Mouse (Mus musculus) heart, postnatal 0 days (tissue): ENCODE measurements around the gene Rad9b. TPM values are rescaled to one million over a fixed set of nuclear protein-coding genes. Genes with fewer than 3 reads are reported as not detected.

Experiments
- ATAC-seq: fragments of 200-750 bp; cut with Nextera tagmentation; 2 replicates; pipeline ENCODE4 v1.8.0; 2017; ENCODE audit warnings: low read depth, moderate number of reproducible peaks, moderate library complexity; ENCODE audit not compliant: insufficient read depth
- DNase-seq: peaks from one replicate; pipeline ENCODE4 v3.0.0-alpha.2; 2016; ENCODE audit warnings: low spot score
- H3K27ac ChIP-seq: fragments of 300-500 bp; sonication (generic); 2 replicates; pipeline ENCODE4 v1.5.1; 2014; ENCODE audit warnings: low read depth, mild to moderate bottlenecking
- H3K27me3 ChIP-seq: fragments of 300-500 bp; sonication (generic); 2 replicates; pipeline ENCODE4 v1.6.1; 2014; ENCODE audit warnings: low read length, mixed read lengths; ENCODE audit not compliant: control insufficient read depth, insufficient read depth
- H3K36me3 ChIP-seq: fragments of 300-500 bp; sonication (generic); replicated peaks from 2 replicates; pipeline ENCODE4 v1.6.1; 2014; ENCODE audit warnings: low read length, mixed read lengths; ENCODE audit not compliant: control insufficient read depth, insufficient read depth
- H3K4me1 ChIP-seq: fragments of 300-500 bp; sonication (generic); 2 replicates; pipeline ENCODE4 v1.6.1; 2014; ENCODE audit warnings: antibody characterized with exemption; ENCODE audit not compliant: control insufficient read depth, insufficient read depth
- H3K4me2 ChIP-seq: fragments of 300-500 bp; sonication (generic); 2 replicates; pipeline ENCODE4 v1.6.1; 2014; ENCODE audit warnings: low read depth, mild to moderate bottlenecking, low read length, moderate library complexity
- H3K4me3 ChIP-seq: fragments of 300-500 bp; sonication (generic); 2 replicates; pipeline ENCODE4 v1.5.1; 2014; ENCODE audit warnings: low read depth, low read length
- H3K9ac ChIP-seq: fragments of 300-500 bp; sonication (generic); replicated peaks from 2 replicates; pipeline ENCODE4 v1.6.1; 2014; ENCODE audit warnings: low read depth, low read length, mixed read lengths
- H3K9me3 ChIP-seq: fragments of 300-500 bp; sonication (generic); replicated peaks from 2 replicates; pipeline ENCODE4 v1.6.1; 2016; ENCODE audit warnings: low read length; ENCODE audit not compliant: control insufficient read depth
- CTCF ChIP-seq: IDR thresholded peaks from 2 replicates; pipeline ENCODE4 v1.5.1; 2016; ENCODE audit warnings: antibody characterized with exemption, control low read depth, low read depth
- EP300 ChIP-seq: IDR thresholded peaks from 2 replicates; pipeline ENCODE4 v1.6.1; 2016; ENCODE audit warnings: antibody characterized with exemption, low read depth
- WGBS: fragments of 180-500 bp; shearing (Covaris S2); extraction: QIAGEN DNeasy Blood & Tissue Kit; methylation state at CpG from one replicate; pipeline ENCODE4 v1.1.7; 2014; 5-methylcytosine and 5-hydroxymethylcytosine counted together
- polyA plus RNA-seq: library from polyadenylated mRNA; unstranded; fragments of >200 nt; fragmentation: Nextera tagmentation; extraction: Ambion mirVana; gene quantifications from 2 replicates; pipeline ENCODE4 v1.2.1, GENCODE M21; 2015
- total RNA-seq: library from RNA; depleted of rRNA; stranded (reverse); fragments of >200 nt; gene quantifications from 2 replicates; pipeline ENCODE4 v1.2.3, GENCODE M21; 2014; ENCODE audit warnings: low replicate concordance

Gene Rad9b
- total and polyA plus RNA-seq, 2 experiments from 2014 or later: 8.2 to 13.9 TPM

DNA sequence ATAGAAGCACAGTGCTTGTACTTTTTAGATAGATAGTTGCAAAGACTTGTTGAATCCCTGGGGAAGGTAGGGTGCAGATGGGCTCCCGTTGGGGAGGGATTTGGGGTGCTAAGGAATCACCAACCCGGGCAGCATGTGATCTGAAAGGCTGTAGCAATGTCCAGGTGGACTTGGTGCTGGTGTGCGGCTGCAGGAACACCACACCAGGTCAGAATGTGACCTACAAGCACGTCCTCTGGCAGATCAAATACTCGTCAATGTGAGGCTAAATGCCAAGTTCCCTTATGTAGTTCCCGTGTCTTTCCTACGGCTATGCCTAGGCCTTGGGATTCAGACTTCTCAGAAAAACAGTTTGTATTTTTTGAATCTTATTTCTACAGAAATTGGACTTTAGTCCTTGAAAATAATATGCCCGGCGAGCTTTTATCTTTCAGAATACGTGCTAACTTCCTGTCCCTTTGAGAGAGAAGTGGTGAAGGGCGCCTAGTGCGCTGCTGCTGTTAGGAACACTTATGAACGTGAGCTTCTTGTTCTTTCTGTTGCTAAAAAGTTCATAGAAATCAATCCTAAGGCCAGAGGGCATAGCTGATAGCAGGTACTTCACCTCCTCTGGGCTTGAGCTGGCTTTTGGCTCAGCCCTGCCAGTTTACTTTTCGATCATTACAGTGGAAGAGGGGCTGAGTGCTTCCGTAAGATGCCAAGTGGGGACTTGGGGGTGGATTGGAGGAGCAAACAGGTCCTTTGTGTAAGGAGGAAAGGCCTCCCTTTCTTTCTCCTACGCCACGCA is 62.3 kb downstream of the Rad9b start:
- Histone ChIP-seq H3K27ac (peak overlapping the region; percentile 75), H3K4me1 (peaks cover 39% of the 10 kb centered on the region), H3K4me2 (peak overlapping the region; percentile 47), H3K4me3 (0 out of 2 replicates have a peak overlapping the region, but pooled peaks have one; percentile 3), H3K36me3 (no peaks in the 10 kb centered on the region; the same call in 1 of the 2 replicates), H3K9me3 (no peaks in the 10 kb centered on the region), H3K27me3 (no peaks in the 10 kb centered on the region), H3K9ac (peak overlapping the region; percentile 30)
- DNase-seq (no peak), ATAC-seq (no peak)
- WGBS: 37% methylated on average over 17 of the region's 17 CpGs
- no peak for TF ChIP-seq EP300
- TF ChIP-seq CTCF: no peak

DNA sequence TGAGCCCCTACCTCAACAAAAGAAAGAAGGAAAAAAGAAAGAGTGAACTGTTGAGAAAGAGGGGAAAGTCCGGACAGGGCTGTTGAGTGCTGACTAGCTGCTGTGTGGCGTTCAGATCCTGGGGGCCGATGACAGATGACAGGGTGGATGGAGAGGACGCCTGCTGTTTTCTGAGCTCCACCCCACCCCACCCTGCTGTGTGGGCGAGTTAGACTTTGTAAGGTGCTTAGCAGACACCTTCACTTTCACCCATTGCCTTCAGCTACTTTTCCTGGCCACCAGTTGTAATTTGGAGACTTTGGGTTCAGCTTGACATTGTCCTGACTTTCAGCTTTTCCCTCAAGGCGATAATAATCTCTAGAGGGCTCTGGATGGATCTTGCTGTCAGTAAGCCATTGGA is 62.9 kb downstream of the Rad9b start:
- no peak for DNase-seq
- 44% methylated on average over 6 of the region's 6 CpGs for WGBS
- TF ChIP-seq EP300 (no peak), CTCF (no peak)
- Histone ChIP-seq H3K9me3 (no peaks in the 10 kb centered on the region), H3K4me2 (peak overlapping the region; percentile 47), H3K27ac (peak overlapping the region; percentile 75), H3K4me3 (no peak overlapping the region), H3K4me1 (peaks cover 44% of the 10 kb centered on the region), H3K36me3 (no peaks in the 10 kb centered on the region; the same call in 1 of the 2 replicates), H3K9ac (peak overlapping the region; percentile 30), H3K27me3 (no peaks in the 10 kb centered on the region)
- ATAC-seq: no peak

- DNase-seq: no peak
- H3K9ac ChIP-seq: no peak overlapping the region
- WGBS: 55% methylated on average over 4 of the region's 4 CpGs
- H3K9me3 ChIP-seq: no peaks in the 10 kb centered on the region
- H3K27ac ChIP-seq: peak overlapping the region; percentile 41; the same call in 1 of the 2 replicates
- no peak for TF ChIP-seq CTCF
- TF ChIP-seq EP300: no peak
- no peaks in the 10 kb centered on the region; the same call in 1 of the 2 replicates for H3K36me3 ChIP-seq
- H3K4me1 ChIP-seq: peaks cover 40% of the 10 kb centered on the region
- H3K4me3 ChIP-seq: no peak overlapping the region
- no peaks in the 10 kb centered on the region for H3K27me3 ChIP-seq
- no peak overlapping the region for H3K4me2 ChIP-seq
- no peak for ATAC-seq
Observed at GRCm38 (mm10) chr5:122288147-122288811, 65.8 kb downstream of the Rad9b start.

DNA sequence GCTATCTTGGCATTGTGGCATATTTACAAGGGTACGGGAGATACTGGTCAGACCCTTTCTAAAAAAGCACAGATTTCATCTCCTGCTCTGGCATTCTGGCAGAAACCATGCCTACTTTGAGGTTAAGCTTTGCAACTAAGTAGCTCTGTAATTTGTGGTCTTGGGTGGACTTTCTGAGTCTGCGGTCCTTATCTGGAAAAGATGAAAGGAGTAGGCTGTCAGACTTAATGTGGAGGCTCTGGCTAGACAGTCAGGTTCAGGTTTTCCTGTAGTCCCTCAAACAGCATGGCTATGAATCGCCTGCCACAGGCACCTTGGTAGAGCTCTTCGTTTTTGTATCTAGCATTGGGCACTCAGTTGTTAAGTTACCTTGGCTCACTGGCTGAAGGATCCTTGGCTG is 67.0 kb downstream of the Rad9b start:
- Histone ChIP-seq H3K4me3 (peak overlapping the region; percentile 13; the same call in 1 of the 2 replicates), H3K27me3 (no peaks in the 10 kb centered on the region), H3K9me3 (no peaks in the 10 kb centered on the region), H3K36me3 (no peaks in the 10 kb centered on the region; the same call in 1 of the 2 replicates), H3K4me2 (peak overlapping the region; percentile 92; the same call in 1 of the 2 replicates), H3K9ac (no peak overlapping the region), H3K4me1 (peaks cover 28% of the 10 kb centered on the region), H3K27ac (no peak overlapping the region; the same call in 1 of the 2 replicates)
- WGBS: 60% methylated on average over 4 of the region's 4 CpGs
- TF ChIP-seq EP300 (no peak), CTCF (no peak)
- DNase-seq: no peak
- no peak for ATAC-seq

- Histone ChIP-seq H3K9ac (peak overlapping the region; percentile 96; the same call in 1 of the 2 replicates), H3K4me1 (peaks cover 26% of the 10 kb centered on the region), H3K9me3 (no peaks in the 10 kb centered on the region), H3K4me3 (peak overlapping the region; percentile 96), H3K36me3 (no peaks in the 10 kb centered on the region; the same call in 1 of the 2 replicates), H3K4me2 (peak overlapping the region; percentile 92), H3K27ac (peak overlapping the region; percentile 97), H3K27me3 (no peaks in the 10 kb centered on the region)
- WGBS: 69% methylated on average over 10 of the region's 10 CpGs
- ATAC-seq: no peak
- TF ChIP-seq CTCF: no peak
- no peak for DNase-seq
Observed at GRCm38 (mm10) chr5:122286191-122286590, 67.8 kb downstream of the Rad9b start.
